Mouse (Mus musculus): ENCODE measurements at regions not wholly inside any gene's neighbourhood (a gene's known extent, or its start where the extent isn't known, plus 50 kb on each side); places are given as distances from the start of the nearest gene placed in this dataset.
A peak's percentile ranks its signal among the peaks of the same experiment; 100 is the strongest.

DNA sequence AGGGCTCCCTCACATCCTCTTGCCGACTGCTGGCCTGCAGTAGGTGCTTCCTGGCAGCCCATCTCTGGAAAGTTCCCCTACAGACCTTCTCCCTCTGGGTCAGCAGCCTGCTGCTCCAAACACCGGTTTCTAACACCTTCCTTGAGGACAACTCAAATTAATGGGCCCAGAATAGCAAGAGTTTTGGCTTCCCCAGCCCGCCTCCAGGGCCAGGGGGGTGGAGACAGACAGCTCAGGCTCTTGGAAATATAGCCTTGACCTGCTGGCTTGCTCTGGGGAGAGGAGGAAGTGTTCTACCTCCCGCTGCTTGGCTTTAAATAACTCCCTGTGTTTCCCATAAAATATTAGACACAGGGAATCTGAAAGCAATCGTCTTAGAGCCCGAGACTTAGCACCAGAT is 349.8 kb downstream of the Ptpru start:
- no peak for ATAC-seq (ENCODE audit: insufficient number of reproducible peaks, insufficient read depth, low FRiP score, low TSS enrichment, low read depth)
- Histone ChIP-seq H3K27ac (peak overlapping the region; percentile 64; the same call in 1 of the 2 replicates), H3K36me3 (no peaks in the 10 kb centered on the region), H3K9ac (replicated peaks) (no peak overlapping the region), H3K4me2 (peak overlapping the region; percentile 20; the same call in 1 of the 2 replicates), H3K4me3 (replicated peaks) (no peak overlapping the region), H3K27me3 (peaks cover 7% of the 10 kb centered on the region), H3K4me1 (replicated peaks) (peaks cover 75% of the 10 kb centered on the region), H3K9me3 (no peaks in the 10 kb centered on the region)
- WGBS: 4% methylated on average over 6 of the region's 6 CpGs

DNA sequence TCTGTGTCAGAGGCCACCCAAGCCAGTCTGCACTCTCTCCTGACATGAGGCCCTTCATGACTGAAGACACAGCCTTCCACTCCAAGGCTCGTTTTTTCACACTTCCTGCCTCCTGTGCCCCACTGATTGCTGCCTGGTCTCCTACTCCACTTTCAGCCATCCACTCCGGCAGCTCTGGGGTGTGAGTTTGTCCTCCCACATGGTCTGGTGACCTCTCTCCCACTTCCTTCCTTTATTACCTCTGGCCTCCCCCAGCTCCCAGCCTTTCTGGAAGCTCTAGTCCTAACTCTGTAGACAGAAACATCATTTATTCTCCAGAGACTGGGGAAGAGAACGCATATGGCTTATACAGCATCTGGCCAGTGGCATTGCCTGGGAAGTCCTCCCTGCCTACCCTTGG is 349.0 kb downstream of the Ptpru start:
- WGBS: 19% methylated on average over 3 of the region's 3 CpGs
- Histone ChIP-seq H3K27ac (peak overlapping the region; percentile 53), H3K27me3 (peaks cover 15% of the 10 kb centered on the region), H3K4me1 (replicated peaks) (peaks cover 72% of the 10 kb centered on the region), H3K4me2 (0 out of 2 replicates have a peak overlapping the region, but pooled peaks have one; percentile 2), H3K4me3 (replicated peaks) (no peak overlapping the region), H3K36me3 (no peaks in the 10 kb centered on the region), H3K9me3 (no peaks in the 10 kb centered on the region), H3K9ac (replicated peaks) (no peak overlapping the region)
- ATAC-seq (ENCODE audit: insufficient number of reproducible peaks, insufficient read depth, low FRiP score, low TSS enrichment, low read depth): no peak

DNA sequence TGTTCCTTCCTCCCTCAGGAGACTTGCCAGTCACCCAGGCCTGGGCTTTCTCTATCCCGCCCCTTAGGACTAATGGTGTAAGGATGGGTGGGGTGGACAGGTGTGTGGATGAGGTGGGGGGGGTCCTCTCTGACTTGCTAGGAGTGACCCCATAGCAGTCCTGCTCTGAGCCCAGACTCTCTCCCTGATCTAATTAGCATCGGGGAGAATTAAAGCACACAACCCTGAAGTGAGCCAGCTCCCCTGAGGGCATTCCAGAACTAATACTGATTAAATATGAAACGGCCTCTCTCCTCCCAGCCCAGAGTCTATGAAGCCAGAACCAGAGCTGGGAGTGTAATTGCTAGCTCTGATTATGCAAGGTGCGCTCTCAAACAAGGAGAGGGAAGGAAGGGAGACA is 346.1 kb downstream of the Ptpru start:
- Histone ChIP-seq H3K4me1 (replicated peaks) (peaks cover 69% of the 10 kb centered on the region), H3K36me3 (no peaks in the 10 kb centered on the region), H3K4me2 (no peak overlapping the region), H3K9ac (replicated peaks) (no peak overlapping the region), H3K9me3 (no peaks in the 10 kb centered on the region), H3K4me3 (replicated peaks) (no peak overlapping the region), H3K27me3 (peaks cover 13% of the 10 kb centered on the region), H3K27ac (no peak overlapping the region)
- 36% methylated on average over 4 of the region's 4 CpGs for WGBS
- no peak for ATAC-seq (ENCODE audit: insufficient number of reproducible peaks, insufficient read depth, low FRiP score, low TSS enrichment, low read depth)

DNA sequence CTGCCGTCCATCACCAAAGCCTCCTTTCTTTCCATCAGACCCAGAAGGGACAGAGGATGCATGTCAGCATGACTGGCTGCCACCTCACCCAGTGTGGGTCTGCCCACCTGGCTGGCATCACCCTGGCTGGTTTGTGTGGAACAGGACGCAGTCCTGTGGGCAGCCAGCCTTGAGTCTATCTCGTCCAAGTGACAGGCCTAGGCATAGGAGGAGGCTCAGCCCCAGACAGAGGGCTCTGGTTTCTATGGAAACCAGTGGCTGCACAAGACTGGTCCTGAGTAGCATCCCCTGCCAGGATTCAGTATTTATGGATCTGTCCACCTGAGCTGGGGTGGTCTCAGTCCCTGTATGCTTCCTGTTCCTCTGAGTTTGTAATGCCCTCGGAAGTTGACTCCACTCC is 344.4 kb downstream of the Ptpru start:
- H3K9ac ChIP-seq (replicated peaks): no peak overlapping the region
- H3K9me3 ChIP-seq: no peaks in the 10 kb centered on the region
- peaks cover 13% of the 10 kb centered on the region for H3K27me3 ChIP-seq
- no peaks in the 10 kb centered on the region for H3K36me3 ChIP-seq
- H3K4me1 ChIP-seq (replicated peaks): peaks cover 57% of the 10 kb centered on the region
- 75% methylated on average over 4 of the region's 4 CpGs for WGBS
- no peak for ATAC-seq (ENCODE audit: insufficient number of reproducible peaks, insufficient read depth, low FRiP score, low TSS enrichment, low read depth)
- H3K27ac ChIP-seq: no peak overlapping the region
- H3K4me2 ChIP-seq: no peak overlapping the region
- H3K4me3 ChIP-seq (replicated peaks): no peak overlapping the region

DNA sequence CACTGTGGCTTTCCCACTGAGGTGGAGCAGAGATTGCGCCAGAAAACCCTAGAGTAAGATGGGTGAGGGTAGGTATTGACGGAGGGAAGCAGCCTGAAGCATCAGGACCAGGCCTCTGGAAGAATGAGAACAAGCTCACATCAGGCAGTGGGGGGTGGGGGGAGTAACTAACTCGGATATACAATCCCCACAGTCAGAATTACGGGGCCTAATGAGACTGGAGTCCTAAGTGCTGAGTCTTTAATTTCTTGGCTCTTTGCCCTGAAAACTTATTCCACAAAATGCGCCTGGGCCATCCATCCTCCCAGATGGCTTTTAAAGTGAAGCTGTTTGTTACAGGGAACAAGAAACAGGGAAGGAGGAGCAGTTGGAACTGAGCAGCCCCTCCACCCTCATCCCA is 341.2 kb downstream of the Ptpru start:
- Histone ChIP-seq H3K27me3 (peaks cover 8% of the 10 kb centered on the region; the same call in 1 of the 2 replicates), H3K4me1 (replicated peaks) (peaks cover 42% of the 10 kb centered on the region), H3K9ac (replicated peaks) (no peak overlapping the region), H3K4me3 (replicated peaks) (no peak overlapping the region), H3K4me2 (no peak overlapping the region), H3K27ac (peak overlapping the region; percentile 66; the same call in 1 of the 2 replicates), H3K36me3 (no peaks in the 10 kb centered on the region), H3K9me3 (no peaks in the 10 kb centered on the region)
- ATAC-seq (ENCODE audit: insufficient number of reproducible peaks, insufficient read depth, low FRiP score, low TSS enrichment, low read depth): 0 out of 2 replicates have a peak, but pooled peaks have one; percentile 39
- WGBS: 28% methylated on average over 5 of the region's 5 CpGs

DNA sequence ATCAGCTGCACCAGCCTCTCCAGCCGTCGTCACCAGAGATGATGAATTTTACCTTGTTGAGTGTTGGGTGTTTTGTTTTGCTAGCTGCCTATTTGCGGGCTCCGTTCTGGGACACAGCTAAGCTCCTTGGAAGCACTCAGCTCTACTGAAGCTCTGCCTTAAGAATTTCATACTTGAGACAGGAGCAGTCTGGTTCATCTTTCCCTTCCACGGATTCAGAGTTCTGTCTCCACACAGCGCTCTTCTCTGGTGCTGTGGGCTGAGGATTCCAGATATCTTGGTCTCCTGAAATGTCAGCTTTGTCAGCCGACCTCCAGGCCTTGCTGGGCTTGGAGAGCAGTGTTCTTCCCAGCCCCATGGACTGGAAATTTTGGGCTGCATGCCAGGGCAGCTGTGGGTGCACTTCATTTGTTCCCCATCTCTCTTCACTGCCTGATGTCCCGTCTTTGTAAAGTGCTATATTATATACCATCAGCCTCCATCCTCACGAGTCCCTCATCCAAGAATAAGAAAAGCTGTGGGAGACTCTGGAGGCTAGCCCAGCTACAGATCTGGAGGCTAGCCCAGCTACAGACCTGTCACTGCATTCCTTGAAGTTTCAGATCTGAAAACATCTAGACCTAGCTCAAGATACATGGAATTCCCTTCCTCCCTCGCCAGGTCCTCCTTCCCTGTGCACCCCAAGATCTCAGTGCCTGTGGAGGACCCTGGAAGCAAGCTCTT is 337.0 kb downstream of the Ptpru start:
- Histone ChIP-seq H3K9ac (replicated peaks) (no peak overlapping the region), H3K4me3 (replicated peaks) (no peak overlapping the region), H3K27me3 (no peaks in the 10 kb centered on the region), H3K4me2 (no peak overlapping the region), H3K9me3 (no peaks in the 10 kb centered on the region; the same call in 1 of the 2 replicates), H3K4me1 (replicated peaks) (peaks cover 14% of the 10 kb centered on the region), H3K36me3 (no peaks in the 10 kb centered on the region), H3K27ac (no peak overlapping the region)
- WGBS: 81% methylated on average over 10 of the region's 10 CpGs
- no peak for ATAC-seq (ENCODE audit: insufficient number of reproducible peaks, insufficient read depth, low FRiP score, low TSS enrichment, low read depth)

DNA sequence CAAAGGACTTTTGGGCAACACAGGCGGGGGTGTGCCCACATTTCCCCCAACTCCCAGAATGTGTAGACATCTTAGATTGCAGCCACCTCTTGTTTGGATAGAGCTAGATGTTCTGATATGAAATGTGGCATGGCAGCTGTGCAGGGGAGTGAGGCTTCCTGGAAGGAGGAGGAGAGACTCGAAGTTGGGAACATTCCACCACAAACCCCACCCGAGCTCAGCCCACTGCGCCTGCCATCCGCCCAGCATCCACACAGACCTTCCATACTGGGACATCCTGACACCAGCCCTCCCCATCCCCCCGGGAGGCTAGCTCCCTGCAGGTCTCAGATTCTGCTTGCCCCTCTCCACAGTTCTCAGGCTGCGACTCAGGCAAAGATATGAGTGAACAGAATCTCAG is 329.9 kb downstream of the Ptpru start:
- 71% methylated on average over 7 of the region's 7 CpGs for WGBS
- Histone ChIP-seq H3K4me1 (replicated peaks) (peaks cover 12% of the 10 kb centered on the region; the same call in 1 of the 2 replicates), H3K9ac (replicated peaks) (no peak overlapping the region), H3K9me3 (no peaks in the 10 kb centered on the region; the same call in 1 of the 2 replicates), H3K36me3 (no peaks in the 10 kb centered on the region), H3K4me3 (replicated peaks) (no peak overlapping the region), H3K4me2 (no peak overlapping the region), H3K27me3 (0 out of 2 replicates have a peak, but pooled peaks cover 4% of the 10 kb centered on the region), H3K27ac (no peak overlapping the region)
- ATAC-seq (ENCODE audit: insufficient number of reproducible peaks, insufficient read depth, low FRiP score, low TSS enrichment, low read depth): no peak

DNA sequence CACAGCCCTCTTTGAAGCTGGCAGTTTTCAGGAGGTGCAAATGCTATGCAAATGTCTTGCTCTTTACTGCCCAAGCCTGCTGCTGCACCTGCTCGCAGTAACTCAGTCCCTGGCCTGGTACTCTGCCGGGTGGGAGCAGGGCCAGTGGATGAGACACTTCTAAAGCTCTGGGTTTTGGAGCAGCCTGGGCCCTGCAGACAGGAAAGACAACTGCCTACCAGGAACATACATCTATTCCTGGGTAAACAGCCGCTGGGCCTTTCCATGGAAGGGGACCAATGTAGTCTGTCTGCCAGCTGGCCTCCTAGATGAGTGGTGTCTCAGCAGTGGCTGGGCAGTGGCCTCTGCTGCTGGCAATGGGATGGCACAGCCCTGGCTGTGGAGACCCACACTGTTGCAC is 326.5 kb downstream of the Ptpru start:
- no peak overlapping the region for H3K4me3 ChIP-seq (replicated peaks)
- H3K9me3 ChIP-seq: no peaks in the 10 kb centered on the region
- H3K4me2 ChIP-seq: no peak overlapping the region
- no peak overlapping the region for H3K9ac ChIP-seq (replicated peaks)
- H3K36me3 ChIP-seq: no peaks in the 10 kb centered on the region
- no peak for ATAC-seq (ENCODE audit: insufficient number of reproducible peaks, insufficient read depth, low FRiP score, low TSS enrichment, low read depth)
- no peak overlapping the region for H3K27ac ChIP-seq
- 59% methylated on average over 3 of the region's 3 CpGs for WGBS
- peaks cover 10% of the 10 kb centered on the region; the same call in 1 of the 2 replicates for H3K4me1 ChIP-seq (replicated peaks)
- H3K27me3 ChIP-seq: peaks cover 4% of the 10 kb centered on the region; the same call in 1 of the 2 replicates

DNA sequence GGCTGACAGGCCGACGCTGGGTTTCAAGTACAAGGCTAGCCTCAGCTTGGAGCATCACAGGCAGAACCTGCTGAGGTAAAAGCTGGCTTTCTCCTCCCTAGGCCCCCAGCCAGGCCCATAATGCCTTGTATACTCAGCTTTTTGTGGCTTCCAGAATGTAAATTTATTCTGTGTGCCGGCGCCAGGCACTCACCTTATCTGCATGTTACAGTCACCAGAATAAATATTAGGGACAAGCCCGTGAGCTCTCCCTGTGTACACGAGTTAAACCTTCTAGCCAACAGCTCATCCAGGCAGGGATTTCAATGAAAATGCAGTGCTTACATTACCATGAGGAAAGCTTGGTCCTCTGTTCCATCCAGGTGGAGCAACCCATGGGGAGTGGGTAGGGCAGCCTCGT is 325.3 kb downstream of the Ptpru start:
- H3K4me3 ChIP-seq (replicated peaks): no peak overlapping the region

DNA sequence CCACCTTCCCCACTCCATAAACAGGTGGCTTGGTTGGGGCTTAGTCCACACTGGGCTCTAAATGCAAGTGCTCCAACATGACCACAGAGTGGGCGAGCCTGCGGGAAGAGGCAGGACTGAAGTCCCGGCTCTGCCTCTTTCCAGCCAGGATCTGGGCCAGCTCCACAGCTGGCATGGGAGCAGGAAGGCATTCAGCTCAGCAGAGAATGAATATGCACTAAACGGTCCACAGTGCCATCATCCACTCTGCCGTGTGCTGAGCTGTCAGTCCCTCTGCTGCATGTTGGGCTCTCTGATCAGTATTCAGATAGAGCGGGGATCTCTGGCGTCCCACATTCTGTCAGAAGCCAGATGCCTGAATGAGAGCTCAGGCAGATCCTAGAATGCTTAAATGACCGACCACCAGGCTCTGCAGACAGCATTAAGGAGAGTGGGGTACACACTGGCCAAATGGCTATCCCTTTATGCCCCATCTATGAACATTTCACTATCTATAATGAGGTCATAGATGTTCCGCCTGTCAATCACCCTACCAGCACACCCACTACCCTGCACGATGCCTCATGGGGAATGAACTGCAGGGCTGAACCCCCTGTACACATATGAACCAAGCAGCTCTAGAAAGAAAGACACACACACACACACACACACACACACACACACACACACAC is 317.3 kb downstream of the Ptpru start:
- no peaks in the 10 kb centered on the region for H3K4me1 ChIP-seq (replicated peaks)
- H3K27ac ChIP-seq: no peak overlapping the region
- no peaks in the 10 kb centered on the region for H3K9me3 ChIP-seq
- no peak overlapping the region for H3K4me3 ChIP-seq (replicated peaks)
- WGBS: 86% methylated on average over 10 of the region's 10 CpGs
- H3K4me2 ChIP-seq: no peak overlapping the region
- ATAC-seq (ENCODE audit: insufficient number of reproducible peaks, insufficient read depth, low FRiP score, low TSS enrichment, low read depth): no peak; the same call in 1 of the 2 replicates
- H3K36me3 ChIP-seq: no peaks in the 10 kb centered on the region
- no peak overlapping the region for H3K9ac ChIP-seq (replicated peaks)
- H3K27me3 ChIP-seq: no peaks in the 10 kb centered on the region; the same call in 1 of the 2 replicates

More for the DNA sequence above, 325.3 kb downstream of the Ptpru start:
- H3K9ac ChIP-seq (replicated peaks): no peak overlapping the region
- WGBS: 80% methylated on average over 7 of the region's 7 CpGs
- H3K4me1 ChIP-seq (replicated peaks): no peaks in the 10 kb centered on the region
- H3K27me3 ChIP-seq: peaks cover 4% of the 10 kb centered on the region; the same call in 1 of the 2 replicates
- H3K9me3 ChIP-seq: no peaks in the 10 kb centered on the region
- H3K36me3 ChIP-seq: no peaks in the 10 kb centered on the region
- H3K4me2 ChIP-seq: no peak overlapping the region
- H3K27ac ChIP-seq: no peak overlapping the region
- ATAC-seq (ENCODE audit: insufficient number of reproducible peaks, insufficient read depth, low FRiP score, low TSS enrichment, low read depth): no peak

DNA sequence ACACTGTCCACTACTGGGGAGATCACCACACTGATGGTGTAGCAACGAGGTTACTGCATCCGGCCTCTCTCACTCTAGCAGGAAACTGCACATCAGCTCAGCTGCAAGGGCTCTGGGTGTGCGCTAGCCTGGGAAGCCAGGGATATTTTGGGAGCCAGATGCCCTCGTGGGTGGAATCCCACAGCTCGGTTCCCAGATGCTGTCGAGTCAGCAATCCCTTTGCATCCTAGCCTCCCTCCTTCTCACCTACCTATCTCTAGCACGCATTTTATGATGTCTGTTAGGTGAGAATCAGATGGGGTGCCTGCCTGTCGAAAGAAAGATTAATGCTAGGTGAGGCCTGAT is 316.8 kb downstream of the Ptpru start:
- 61% methylated on average over 8 of the region's 8 CpGs for WGBS
- Histone ChIP-seq H3K4me3 (replicated peaks) (no peak overlapping the region), H3K4me2 (no peak overlapping the region), H3K27ac (no peak overlapping the region), H3K27me3 (no peaks in the 10 kb centered on the region; the same call in 1 of the 2 replicates), H3K36me3 (no peaks in the 10 kb centered on the region), H3K4me1 (replicated peaks) (no peaks in the 10 kb centered on the region), H3K9ac (replicated peaks) (no peak overlapping the region), H3K9me3 (no peaks in the 10 kb centered on the region)
- no peak for ATAC-seq (ENCODE audit: insufficient number of reproducible peaks, insufficient read depth, low FRiP score, low TSS enrichment, low read depth)

All from limb, embryonic 12.5 days (tissue).